Mouse (Mus musculus) effector memory CD4-positive, alpha-beta T cell, adult 5 months (primary cell): ENCODE measurements around the gene Slc25a43. TPM values are rescaled to one million over a fixed set of nuclear protein-coding genes. Genes with fewer than 3 reads are reported as not detected.

ENCODE experiments used
- polyA plus RNA-seq: library from polyadenylated mRNA; unstranded; fragments of 100-300 nt; shearing (Covaris generic); gene quantifications from one replicate; pipeline ENCODE4 v1.2.1, GENCODE M21; 2017

Slc25a43 gene
- polyA plus RNA-seq = not detected

DNA sequence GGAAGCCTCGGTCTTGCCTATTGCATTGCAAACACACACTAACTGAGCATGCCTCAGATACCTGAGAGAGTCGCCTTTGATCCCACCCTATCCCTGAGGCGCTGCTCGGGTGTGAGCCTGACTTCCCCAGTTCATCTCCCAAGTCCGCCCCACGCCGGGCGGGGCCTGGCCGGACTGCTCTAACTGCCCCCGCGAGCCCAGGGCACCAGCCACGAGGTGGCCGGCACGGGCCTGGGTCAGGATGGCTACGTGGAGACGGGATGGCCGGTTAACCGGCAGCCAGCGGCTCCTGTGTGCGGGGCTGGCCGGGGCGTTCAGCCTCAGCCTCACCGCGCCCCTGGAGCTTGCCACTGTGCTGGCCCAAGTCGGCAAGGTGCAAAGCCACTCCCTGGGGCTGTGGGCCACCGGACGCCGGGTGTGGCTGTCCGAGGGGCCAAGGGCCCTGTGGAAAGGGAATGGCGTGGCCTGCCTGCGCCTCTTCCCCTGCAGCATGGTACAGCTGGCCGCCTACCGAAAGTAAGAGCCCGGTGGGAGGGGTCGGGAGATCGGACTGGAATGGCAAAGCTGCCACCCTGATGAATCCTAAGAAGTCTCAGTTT is at the start of gene Slc25a43:
Gene Slc25a43, plus strand, starts transcription at position 157 of the 599 bp plus-strand sequence.

DNA sequence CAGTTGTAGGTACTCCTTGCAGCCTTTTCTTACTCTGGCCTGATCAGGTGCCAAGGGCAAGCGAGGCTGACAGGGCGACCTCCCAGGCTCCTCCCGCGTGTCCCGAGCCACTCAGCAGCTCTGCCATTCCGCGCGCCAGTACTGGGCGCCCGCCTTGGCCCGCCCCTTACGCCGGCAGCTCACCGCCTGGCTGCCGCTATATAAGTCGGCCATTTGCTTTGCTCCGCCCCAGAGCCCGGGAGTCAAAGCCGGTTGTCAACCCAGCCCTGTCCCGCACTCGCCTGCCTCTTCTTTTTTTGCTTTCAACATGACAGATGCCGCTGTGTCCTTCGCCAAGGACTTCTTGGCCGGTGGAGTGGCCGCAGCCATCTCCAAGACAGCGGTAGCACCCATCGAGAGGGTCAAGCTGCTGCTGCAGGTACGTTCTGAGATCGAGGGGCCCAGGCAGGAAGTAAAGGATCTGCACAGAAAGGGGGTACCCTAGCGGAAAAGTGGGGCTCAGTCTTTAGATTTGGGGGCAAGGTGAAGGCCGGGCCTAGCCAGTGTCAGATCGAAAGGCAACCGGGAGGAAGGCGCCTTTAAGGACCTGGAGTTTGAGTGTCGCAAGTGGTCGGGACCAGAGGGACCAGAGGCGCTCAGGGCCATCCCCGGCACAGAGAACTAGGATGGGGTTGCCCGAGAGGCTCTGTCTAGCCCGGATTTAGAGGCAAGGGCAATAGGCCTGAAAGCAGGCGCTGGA is 52.1 kb downstream of the Slc25a43 start, which contains the start of gene Slc25a5:
Gene Slc25a5, plus strand, starts transcription at position 228 of the 739 bp plus-strand sequence.

Other genes starting within 250 kb of the Slc25a43 start
- 62.0 TPM for gene Pgrmc1, start 145.5 kb upstream of the Slc25a43 start, polyA plus RNA-seq
- 0.67 TPM for gene Akap17b, start 98.3 kb upstream of the Slc25a43 start, polyA plus RNA-seq
- 566 TPM for gene Slc25a5, start 52.0 kb downstream of the Slc25a43 start, polyA plus RNA-seq
- gene Ube2a, start 130.2 kb downstream of the Slc25a43 start, polyA plus RNA-seq = 142 TPM
- gene C330007P06Rik, start 130.5 kb downstream of the Slc25a43 start, polyA plus RNA-seq = 23.9 TPM
- gene Nkrf, start 159.2 kb downstream of the Slc25a43 start, polyA plus RNA-seq = 2.4 TPM
- 131 TPM for gene Sept6, start 248.1 kb downstream of the Slc25a43 start, polyA plus RNA-seq